Mouse (Mus musculus): ENCODE data around the gene Coro1c. TPM values are rescaled to one million over a fixed set of nuclear protein-coding genes. Genes with fewer than 3 reads are reported as not detected.

Coro1c gene
- polyA plus RNA-seq, 1 experiment = 19.9 TPM

GRCm38 (mm10) chr5:113844106-113844505 lies 64.5 kb downstream of the Coro1c start:
- Histone ChIP-seq H3K4me3 (ENCODE audit: insufficient read depth, low read depth, low read length) (no peak overlapping the region), H3K27ac (replicated peaks; ENCODE audit: low read depth, low read length) (no peak overlapping the region), H3K4me1 (ENCODE audit: control insufficient read depth, insufficient read depth, insufficient read length, low read length) (no peaks in the 10 kb centered on the region)

GRCm38 (mm10) chr5:113842906-113843305 lies 65.7 kb downstream of the Coro1c start:
- no peak overlapping the region for H3K27ac ChIP-seq (replicated peaks; ENCODE audit: low read depth, low read length)
- H3K4me1 ChIP-seq (ENCODE audit: control insufficient read depth, insufficient read depth, insufficient read length, low read length) = no peaks in the 10 kb centered on the region
- H3K4me3 ChIP-seq (ENCODE audit: insufficient read depth, low read depth, low read length) = no peak overlapping the region

GRCm38 (mm10) chr5:113842244-113842643 lies 66.3 kb downstream of the Coro1c start:
- Histone ChIP-seq H3K27ac (replicated peaks; ENCODE audit: low read depth, low read length) (no peak overlapping the region), H3K4me3 (ENCODE audit: insufficient read depth, low read depth, low read length) (no peak overlapping the region), H3K4me1 (ENCODE audit: control insufficient read depth, insufficient read depth, insufficient read length, low read length) (no peaks in the 10 kb centered on the region)

- Histone ChIP-seq H3K4me1 (ENCODE audit: control insufficient read depth, insufficient read depth, insufficient read length, low read length) (no peaks in the 10 kb centered on the region), H3K27ac (replicated peaks; ENCODE audit: low read depth, low read length) (no peak overlapping the region)
Measured at GRCm38 (mm10) chr5:113841243-113842225, 67.0 kb downstream of the Coro1c start.

GRCm38 (mm10) chr5:113840443-113840842 lies 68.1 kb downstream of the Coro1c start:
- Histone ChIP-seq H3K27ac (replicated peaks; ENCODE audit: low read depth, low read length) (no peak overlapping the region), H3K4me1 (ENCODE audit: control insufficient read depth, insufficient read depth, insufficient read length, low read length) (no peaks in the 10 kb centered on the region), H3K4me3 (ENCODE audit: insufficient read depth, low read depth, low read length) (no peak overlapping the region)

More at GRCm38 (mm10) chr5:113841243-113842225, 67.0 kb downstream of the Coro1c start:
- H3K4me3 ChIP-seq (ENCODE audit: insufficient read depth, low read depth, low read length) = no peak overlapping the region

GRCm38 (mm10) chr5:113836961-113837360 lies 71.6 kb downstream of the Coro1c start:
- Histone ChIP-seq H3K4me1 (ENCODE audit: control insufficient read depth, insufficient read depth, insufficient read length, low read length) (no peaks in the 10 kb centered on the region), H3K4me3 (ENCODE audit: insufficient read depth, low read depth, low read length) (no peak overlapping the region), H3K27ac (replicated peaks; ENCODE audit: low read depth, low read length) (no peak overlapping the region)

GRCm38 (mm10) chr5:113833316-113833947 lies 75.1 kb downstream of the Coro1c start:
- Histone ChIP-seq H3K27ac (replicated peaks; ENCODE audit: low read depth, low read length) (no peak overlapping the region), H3K4me3 (ENCODE audit: insufficient read depth, low read depth, low read length) (no peak overlapping the region), H3K4me1 (ENCODE audit: control insufficient read depth, insufficient read depth, insufficient read length, low read length) (no peaks in the 10 kb centered on the region)

GRCm38 (mm10) chr5:113832490-113832901 lies 76.1 kb downstream of the Coro1c start, which contains the start of gene Selplg:
Selplg (minus strand) TSS chr5:113832644.
- Histone ChIP-seq H3K27ac (replicated peaks; ENCODE audit: low read depth, low read length) (no peak within 1 kb of the TSS), H3K4me3 (ENCODE audit: insufficient read depth, low read depth, low read length) (no peak within 1 kb of the TSS)

GRCm38 (mm10) chr5:113831741-113832140 lies 76.8 kb downstream of the Coro1c start:
- H3K4me1 ChIP-seq (ENCODE audit: control insufficient read depth, insufficient read depth, insufficient read length, low read length) = no peaks in the 10 kb centered on the region
- no peak overlapping the region for H3K27ac ChIP-seq (replicated peaks; ENCODE audit: low read depth, low read length)
- H3K4me3 ChIP-seq (ENCODE audit: insufficient read depth, low read depth, low read length) = no peak overlapping the region

More at GRCm38 (mm10) chr5:113832490-113832901, 76.1 kb downstream of the Coro1c start, which contains the start of gene Selplg:
- no peaks in the 10 kb centered on the region for H3K4me1 ChIP-seq (ENCODE audit: control insufficient read depth, insufficient read depth, insufficient read length, low read length)

- no peaks in the 10 kb centered on the region for H3K4me1 ChIP-seq (ENCODE audit: control insufficient read depth, insufficient read depth, insufficient read length, low read length)
- no peak overlapping the region for H3K4me3 ChIP-seq (ENCODE audit: insufficient read depth, low read depth, low read length)
- no peak overlapping the region for H3K27ac ChIP-seq (replicated peaks; ENCODE audit: low read depth, low read length)
Measured at GRCm38 (mm10) chr5:113830796-113831195, 77.8 kb downstream of the Coro1c start.

- Histone ChIP-seq H3K4me3 (ENCODE audit: insufficient read depth, low read depth, low read length) (peak overlapping the region; percentile 52), H3K27ac (replicated peaks; ENCODE audit: low read depth, low read length) (peak overlapping the region; percentile 52; the same call in 1 of the 2 replicates), H3K4me1 (ENCODE audit: control insufficient read depth, insufficient read depth, insufficient read length, low read length) (no peaks in the 10 kb centered on the region)
Measured at GRCm38 (mm10) chr5:113830292-113830643, 78.3 kb downstream of the Coro1c start.

GRCm38 (mm10) chr5:113829566-113830291 lies 78.8 kb downstream of the Coro1c start:
- H3K27ac ChIP-seq (replicated peaks; ENCODE audit: low read depth, low read length) = peak overlapping the region; percentile 52; the same call in 1 of the 2 replicates
- H3K4me3 ChIP-seq (ENCODE audit: insufficient read depth, low read depth, low read length) = peak overlapping the region; percentile 52
- H3K4me1 ChIP-seq (ENCODE audit: control insufficient read depth, insufficient read depth, insufficient read length, low read length) = no peaks in the 10 kb centered on the region

GRCm38 (mm10) chr5:113828481-113828880 lies 80.1 kb downstream of the Coro1c start:
- Histone ChIP-seq H3K27ac (replicated peaks; ENCODE audit: low read depth, low read length) (no peak overlapping the region), H3K4me1 (ENCODE audit: control insufficient read depth, insufficient read depth, insufficient read length, low read length) (no peaks in the 10 kb centered on the region), H3K4me3 (ENCODE audit: insufficient read depth, low read depth, low read length) (no peak overlapping the region)

GRCm38 (mm10) chr5:113827991-113828411 lies 80.6 kb downstream of the Coro1c start:
- Histone ChIP-seq H3K27ac (replicated peaks; ENCODE audit: low read depth, low read length) (no peak overlapping the region), H3K4me3 (ENCODE audit: insufficient read depth, low read depth, low read length) (no peak overlapping the region), H3K4me1 (ENCODE audit: control insufficient read depth, insufficient read depth, insufficient read length, low read length) (no peaks in the 10 kb centered on the region)

- no peaks in the 10 kb centered on the region for H3K4me1 ChIP-seq (ENCODE audit: control insufficient read depth, insufficient read depth, insufficient read length, low read length)
- H3K27ac ChIP-seq (replicated peaks; ENCODE audit: low read depth, low read length) = no peak overlapping the region
- no peak overlapping the region for H3K4me3 ChIP-seq (ENCODE audit: insufficient read depth, low read depth, low read length)
Measured at GRCm38 (mm10) chr5:113826619-113827018, 81.9 kb downstream of the Coro1c start.

Measured in brown adipose tissue, adult 24 weeks (tissue).